In the genomic region with DNA sequence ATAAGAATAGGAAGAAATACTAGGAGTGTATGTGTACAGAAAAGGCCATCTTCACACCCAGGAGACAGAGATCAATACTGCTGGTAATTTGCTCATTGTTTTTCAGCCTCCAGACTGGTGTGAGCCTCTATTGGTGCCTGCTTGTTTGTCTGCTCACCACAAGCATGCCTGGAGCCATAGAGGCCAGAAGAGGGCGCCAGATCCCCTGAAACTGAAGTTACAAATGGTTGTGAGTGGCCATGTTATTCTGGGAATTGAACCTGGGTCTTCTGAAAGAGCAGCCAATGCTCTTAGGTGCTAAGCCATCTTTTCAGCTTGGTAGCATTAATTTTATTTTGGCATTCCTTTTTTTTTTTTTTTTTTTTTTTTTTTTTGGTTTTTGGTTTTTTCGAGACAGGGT, we compare ENCODE assay signal across 20 mouse cellular contexts. TPM values are rescaled to one million over a fixed set of nuclear protein-coding genes. Genes with fewer than 3 reads are reported as not detected.
DNase-seq lines count a peak whose midpoint lies in the region; ATAC-seq and TF ChIP-seq lines count a peak whose summit lies in the region.
"Had no signal": no experiment of that assay in that cellular context is flagged by ENCODE, and none has a peak within 500 bp of the region (broad histone marks: within the 10 kb centered on the region; RNA-seq: fewer than 3 reads in every experiment).

No protein-coding gene starts in this region.

- no peak overlapping the region for H3K4me3 ChIP-seq in lung, postnatal 0 days (ENCODE audit: low read depth, low read length)
- no peak overlapping the region for H3K4me3 ChIP-seq in lung, adult 2 months (replicated peaks; ENCODE audit: extremely low read depth, low read depth, low read length)
- H3K4me3 ChIP-seq: forebrain, embryonic 13.5 days; heart, embryonic 15.5 days; midbrain, embryonic 12.5 days; neural tube, embryonic 12.5 days had no signal

- no peak for TF ChIP-seq EP300 in lung, postnatal 0 days (IDR thresholded peaks at IDR 0.05)

- peak; percentile 36 for DNase-seq in CD4-positive, CD25-positive, alpha-beta regulatory T cell, adult 2 months (ENCODE audit: low read depth, low spot score)
- DNase-seq in lung, postnatal 0 days (ENCODE audit: low spot score) = no peak
- no peak for DNase-seq in lung, adult 2 months
- no peak for DNase-seq in brain, embryonic 14.5 days (ENCODE audit: low read depth)
- DNase-seq in thymus, postnatal 4 days = peak; percentile 40
- DNase-seq in embryo, embryonic 9.5 days (ENCODE audit: extremely low spot score) = no peak
- no peak for DNase-seq in cerebellum, postnatal 14 days
- DNase-seq: adrenal gland, postnatal 10 days; cerebellum, postnatal 36 days; gastrocnemius, postnatal 14 days; kidney, postnatal 10 days; lung, postnatal 10 days; retina, postnatal 1 day had no signal

- H3K36me3 ChIP-seq in lung, postnatal 0 days (ENCODE audit: insufficient read depth, low read length) = no peaks in the 10 kb centered on the region
- H3K36me3 ChIP-seq: heart, embryonic 15.5 days; midbrain, embryonic 12.5 days; neural tube, embryonic 12.5 days had no signal

- H3K4me1 ChIP-seq in lung, postnatal 0 days (ENCODE audit: insufficient read depth, low read depth, low read length) = no peaks in the 10 kb centered on the region
- H3K4me1 ChIP-seq in lung, adult 2 months (ENCODE audit: control insufficient read depth, insufficient read depth, low read length) = no peaks in the 10 kb centered on the region
- H3K4me1 ChIP-seq: forebrain, embryonic 13.5 days; heart, embryonic 15.5 days; midbrain, embryonic 12.5 days; neural tube, embryonic 12.5 days had no signal

- no peak for ATAC-seq in CD4-positive, CD25-positive, alpha-beta regulatory T cell, adult 4 months
- no peak for ATAC-seq in lung, postnatal 0 days
- ATAC-seq: forebrain, embryonic 13.5 days had no signal

- H3K9me3 ChIP-seq in lung, postnatal 0 days (ENCODE audit: low read length) = no peaks in the 10 kb centered on the region
- H3K9me3 ChIP-seq: forebrain, embryonic 13.5 days; heart, embryonic 15.5 days; midbrain, embryonic 12.5 days; neural tube, embryonic 12.5 days had no signal

- no peak overlapping the region for H3K27ac ChIP-seq in lung, postnatal 0 days (ENCODE audit: low read length)
- H3K27ac ChIP-seq: forebrain, embryonic 13.5 days; heart, embryonic 15.5 days; hindbrain, embryonic 14.5 days; midbrain, embryonic 12.5 days; neural tube, embryonic 12.5 days had no signal

- peak; percentile 7; the same call in 1 of the 2 replicates for TF ChIP-seq CTCF in lung, postnatal 0 days (IDR thresholded peaks at IDR 0.05)
- TF ChIP-seq CTCF in lung, adult 2 months (IDR thresholded peaks at IDR 0.05; ENCODE audit: insufficient read depth, low read length) = no peak
- TF ChIP-seq CTCF in brain, embryonic 14.5 days (IDR thresholded peaks at IDR 0.05; ENCODE audit: borderline replicate concordance, extremely low read depth, insufficient read depth, insufficient read length) = 0 out of 2 replicates have a peak, but pooled peaks have one; percentile 5

- TF ChIP-seq POLR2A in lung, adult 2 months (IDR thresholded peaks at IDR 0.05; ENCODE audit: borderline replicate concordance, extremely low read depth, low read depth, low read length) = no peak
- TF ChIP-seq POLR2A in brain, embryonic 14.5 days (IDR thresholded peaks at IDR 0.05; ENCODE audit: borderline replicate concordance, extremely low read depth, insufficient read depth, insufficient read length, poor library complexity, severe bottlenecking) = no peak

- 29% methylated on average over 2 of the region's 2 CpGs for WGBS in lung, postnatal 0 days
- 43% methylated on average over 2 of the region's 2 CpGs for WGBS in lung, adult 2 months

- H3K4me2 ChIP-seq in lung, postnatal 0 days (replicated peaks; ENCODE audit: low read depth, low read length) = no peak overlapping the region
- H3K4me2 ChIP-seq: forebrain, embryonic 13.5 days; heart, embryonic 15.5 days; hindbrain, embryonic 14.5 days; midbrain, embryonic 12.5 days; neural tube, embryonic 12.5 days had no signal

- H3K27me3 ChIP-seq in lung, postnatal 0 days (replicated peaks; ENCODE audit: insufficient read depth, low read length) = no peaks in the 10 kb centered on the region
- H3K27me3 ChIP-seq: forebrain, embryonic 13.5 days; heart, embryonic 15.5 days; midbrain, embryonic 12.5 days; neural tube, embryonic 12.5 days had no signal

- no peak overlapping the region for H3K9ac ChIP-seq in lung, postnatal 0 days (replicated peaks; ENCODE audit: low read depth)
- H3K9ac ChIP-seq: forebrain, embryonic 13.5 days; heart, embryonic 15.5 days; hindbrain, embryonic 14.5 days; midbrain, embryonic 12.5 days; neural tube, embryonic 12.5 days had no signal

RNA-seq across cellular contexts. Expression of gene Zcchc12, which starts 25.7 kb away (rescaled TPM):
- 1 to 10 TPM; 1.1 to 3.9 TPM for polyA plus RNA-seq in CD4-positive, CD25-positive, alpha-beta regulatory T cell, adult 4 months (2017; shearing (Covaris generic))
- polyA plus RNA-seq in lung, postnatal 0 days (2015; fragmentation: Nextera tagmentation; extraction: Ambion mirVana) = 1.2 and 1.3 TPM in 2 replicates
- polyA plus RNA-seq in lung, adult 2 months (2012; rRNA removed) = 0.05 and 0.11 TPM in 2 replicates
- 161 and 162 TPM in 2 replicates for polyA plus RNA-seq in brain, embryonic 14.5 days (2012; rRNA removed)
- polyA plus RNA-seq: spleen, adult 2 months had no signal

Comparison
In these comparisons a context has a peak if more than half of its experiments do, and no peak if none do; other contexts are left out.
1. DNase-seq: peak in CD4-positive, CD25-positive, alpha-beta regulatory T cell, adult 2 months (single experiment) and thymus, postnatal 4 days (single experiment); none in lung, postnatal 0 days (single experiment), lung, adult 2 months (single experiment), brain, embryonic 14.5 days (single experiment), embryo, embryonic 9.5 days (single experiment) and cerebellum, postnatal 14 days (0 of 2).
2. RNA of gene Zcchc12, which starts 25.7 kb away (polyA plus RNA-seq): 161 to 162 TPM in brain, embryonic 14.5 days; 1.1 to 3.9 TPM in CD4-positive, CD25-positive, alpha-beta regulatory T cell, adult 4 months, 1.2 to 1.3 TPM in lung, postnatal 0 days and 0.05 to 0.11 TPM in lung, adult 2 months; every median in the first group is over 10 times any median in the second.